Mouse (Mus musculus) E14TG2a.4 (cell line): ENCODE data around the gene Gys1.
"Not testable (repeated sequence)": the region's sequence is repeated elsewhere in the genome, so short reads cannot be mapped to it uniquely, and the experiment has no call there.

Experiments used
- H3K27me3 ChIP-seq: 2 replicates; pipeline ENCODE4 v1.6.1; 2014; ENCODE audit warnings: low read length, control low read depth; ENCODE audit not compliant: insufficient read depth
- H3K36me3 ChIP-seq: 2 replicates; pipeline ENCODE4 v1.6.1; 2014; ENCODE audit warnings: low read length, control low read depth; ENCODE audit not compliant: insufficient read depth
- H3K4me1 ChIP-seq: replicated peaks from 2 replicates; pipeline ENCODE4 v1.6.1; 2014; ENCODE audit warnings: low read depth, low read length, control low read depth
- H3K4me3 ChIP-seq: replicated peaks from 2 replicates; pipeline ENCODE4 v1.5.1; 2014; ENCODE audit warnings: mild to moderate bottlenecking, low read length
- H3K9me3 ChIP-seq: 2 replicates; pipeline ENCODE4 v1.6.1; 2014; ENCODE audit warnings: low read length, control low read depth
- CTCF ChIP-seq: conservative IDR thresholded peaks from 2 replicates; pipeline ENCODE4 v1.5.1; 2014; ENCODE audit warnings: low read length
- NANOG ChIP-seq: IDR thresholded peaks from 2 replicates; pipeline ENCODE4 v1.6.1; 2014; ENCODE audit warnings: borderline replicate concordance, low read length, mixed read lengths
- POU5F1 ChIP-seq: IDR thresholded peaks from 2 replicates; pipeline ENCODE4 v1.6.1; 2014; ENCODE audit warnings: low read length, borderline replicate concordance

Gys1 gene

DNA sequence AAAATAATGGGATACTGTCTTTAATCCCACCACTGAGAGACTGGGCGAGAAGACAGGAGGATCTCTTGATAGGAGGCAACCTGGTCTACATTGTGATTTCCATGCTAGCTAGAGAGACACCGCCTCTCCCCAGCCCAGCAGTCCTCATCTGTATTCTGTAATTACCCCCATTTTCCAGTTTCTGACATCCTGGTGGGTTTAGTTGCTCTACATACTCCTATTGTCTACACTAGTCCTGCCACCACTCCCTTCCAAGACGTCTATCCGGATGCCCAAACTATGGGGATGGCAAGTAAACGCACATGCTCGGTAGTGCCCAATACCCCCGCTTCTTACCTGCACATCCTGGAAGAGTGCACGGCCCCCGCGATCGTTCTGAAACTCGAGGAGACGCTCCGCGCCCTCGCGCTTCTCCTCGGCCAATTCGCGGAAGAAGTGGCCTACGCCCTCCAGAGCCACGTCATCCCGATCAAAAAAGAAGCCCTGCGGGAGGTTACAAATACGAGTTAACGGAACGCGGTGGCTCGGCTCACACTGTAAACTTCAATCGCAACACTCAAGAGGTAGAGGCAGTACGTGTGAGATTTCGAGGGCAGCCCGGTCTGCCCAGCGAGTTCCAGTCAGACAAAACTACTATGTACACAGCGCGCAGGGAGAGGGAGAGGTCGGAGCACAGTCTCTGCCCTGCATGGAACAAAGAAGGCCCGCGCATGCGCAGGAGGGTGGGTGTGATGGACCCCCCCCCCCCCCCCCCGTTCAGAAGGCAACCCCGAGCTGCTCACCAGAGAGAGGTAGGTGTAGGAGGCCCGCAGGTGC, 24.3 kb downstream of the Gys1 start:
- H3K4me3 ChIP-seq = peak overlapping the region; percentile 96
- peaks cover 81% of the 10 kb centered on the region for H3K36me3 ChIP-seq
- no peaks in the 10 kb centered on the region for H3K27me3 ChIP-seq
- no peaks in the 10 kb centered on the region for H3K9me3 ChIP-seq
- TF ChIP-seq CTCF (no peak), NANOG (no peak), POU5F1 (no peak)
- H3K4me1 ChIP-seq = peaks cover 67% of the 10 kb centered on the region

DNA sequence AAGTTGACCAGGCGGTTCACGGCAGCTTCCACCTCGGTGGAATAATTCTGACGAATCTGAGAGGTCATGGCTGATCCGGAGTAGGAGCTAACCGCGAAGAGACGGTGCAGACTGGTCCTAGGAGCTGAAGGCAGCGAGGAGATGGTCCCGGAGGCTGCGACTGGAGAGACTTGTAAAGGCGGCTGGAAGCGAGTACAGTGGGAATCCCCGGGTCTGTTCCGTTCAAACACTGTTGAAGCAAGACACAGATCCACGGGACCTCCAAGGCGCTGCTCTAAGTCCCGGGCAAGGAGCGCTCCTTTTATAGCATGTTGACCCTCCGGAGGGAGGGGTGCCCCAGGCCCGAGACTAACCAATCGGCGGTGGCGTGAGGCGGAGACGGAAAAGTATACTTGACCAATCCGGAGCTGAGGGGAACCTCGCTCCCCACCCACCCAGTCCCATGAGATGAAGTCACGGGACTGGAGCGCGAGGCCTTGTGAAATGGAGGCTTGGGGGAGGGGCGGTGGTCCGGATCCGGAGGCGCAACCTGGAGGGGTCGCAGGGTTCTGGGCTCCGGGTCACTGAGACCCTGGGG, 25.0 kb downstream of the Gys1 start, which contains the start of gene Ftl1:
TSS of gene Ftl1 (minus strand) at position 321 of the 577 bp plus-strand sequence.
- not testable (repeated sequence) for H3K9me3 ChIP-seq, H3K27me3 ChIP-seq
- Histone ChIP-seq H3K4me1 (peaks cover 69% of the 10 kb centered on the region), H3K36me3 (peaks cover 83% of the 10 kb centered on the region), H3K4me3 (peak within 1 kb of the TSS; percentile 96)

- TF ChIP-seq POU5F1 (no peak), NANOG (no peak)
- H3K9me3 ChIP-seq = no peaks in the 10 kb centered on the region
- H3K36me3 ChIP-seq = peaks cover 83% of the 10 kb centered on the region
- peak overlapping the region; percentile 76 for H3K4me3 ChIP-seq
- H3K27me3 ChIP-seq = no peaks in the 10 kb centered on the region
- peaks cover 69% of the 10 kb centered on the region for H3K4me1 ChIP-seq
Observed at GRCm38 (mm10) chr7:45460377-45460776, 25.7 kb downstream of the Gys1 start.

DNA sequence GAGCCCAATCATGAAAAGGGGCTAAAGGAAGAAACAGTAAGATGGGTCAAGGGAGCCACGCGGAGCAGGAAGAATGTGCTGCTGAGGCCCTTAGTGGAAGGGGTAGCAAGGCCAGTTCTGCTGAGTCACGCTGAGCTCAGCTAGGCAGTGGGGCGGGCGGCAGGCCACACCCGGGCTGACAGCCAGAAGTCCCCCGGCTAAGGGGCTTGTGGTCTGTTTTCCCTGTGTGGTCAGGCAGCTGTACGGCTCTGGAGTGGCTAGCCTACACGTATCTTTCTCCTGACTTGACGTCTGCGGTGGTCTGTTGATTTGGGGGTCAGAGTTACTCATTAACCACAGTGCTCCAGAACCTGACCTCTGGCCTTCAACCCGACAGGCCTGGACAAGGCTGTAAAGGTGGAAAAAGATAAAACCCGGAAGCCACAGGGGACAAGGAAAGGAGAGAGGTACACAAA, 26.2 kb downstream of the Gys1 start:
- Histone ChIP-seq H3K4me3 (peak overlapping the region; percentile 76), H3K36me3 (peaks cover 83% of the 10 kb centered on the region), H3K4me1 (peaks cover 67% of the 10 kb centered on the region), H3K27me3 (no peaks in the 10 kb centered on the region), H3K9me3 (no peaks in the 10 kb centered on the region)
- TF ChIP-seq CTCF = no peak
- no peak for TF ChIP-seq POU5F1
- TF ChIP-seq NANOG = no peak

- peaks cover 82% of the 10 kb centered on the region for H3K36me3 ChIP-seq
- H3K4me3 ChIP-seq = peak overlapping the region; percentile 76
- H3K9me3 ChIP-seq = no peaks in the 10 kb centered on the region
- peaks cover 62% of the 10 kb centered on the region for H3K4me1 ChIP-seq
- no peaks in the 10 kb centered on the region for H3K27me3 ChIP-seq
- TF ChIP-seq NANOG (no peak), POU5F1 (no peak), CTCF (no peak)
Observed at GRCm38 (mm10) chr7:45461326-45461725, 26.7 kb downstream of the Gys1 start.

GRCm38 (mm10) chr7:45461781-45462180, 27.1 kb downstream of the Gys1 start:
- peaks cover 79% of the 10 kb centered on the region for H3K36me3 ChIP-seq
- H3K27me3 ChIP-seq = no peaks in the 10 kb centered on the region
- H3K4me3 ChIP-seq = peak overlapping the region; percentile 75
- TF ChIP-seq NANOG (no peak), CTCF (no peak), POU5F1 (no peak)
- H3K9me3 ChIP-seq = no peaks in the 10 kb centered on the region
- H3K4me1 ChIP-seq = peaks cover 58% of the 10 kb centered on the region

GRCm38 (mm10) chr7:45462325-45462724, 27.7 kb downstream of the Gys1 start:
- TF ChIP-seq CTCF (no peak), POU5F1 (no peak), NANOG (no peak)
- H3K9me3 ChIP-seq = no peaks in the 10 kb centered on the region

DNA sequence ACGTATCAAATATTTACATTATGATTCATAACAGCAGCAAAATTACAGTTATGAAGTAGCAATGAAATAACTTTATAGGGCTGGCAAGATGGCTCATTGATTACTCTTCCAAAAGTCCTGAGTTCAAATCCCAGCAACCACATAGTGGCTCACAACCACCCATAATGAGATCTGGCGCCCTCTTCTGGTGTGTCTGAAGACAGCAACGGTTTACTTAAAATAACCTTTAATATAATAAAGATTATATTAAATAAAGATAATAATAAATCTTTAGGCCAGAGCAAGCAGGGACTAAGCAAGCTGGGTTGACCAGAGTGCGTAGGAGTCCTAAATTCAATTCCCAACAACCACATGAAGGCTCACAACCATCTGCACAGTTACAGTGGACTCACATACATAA, 28.2 kb downstream of the Gys1 start:
- not testable (repeated sequence) for H3K9me3 ChIP-seq, H3K27me3 ChIP-seq
- Histone ChIP-seq H3K4me3 (peak overlapping the region; percentile 99), H3K36me3 (peaks cover 68% of the 10 kb centered on the region), H3K4me1 (peaks cover 62% of the 10 kb centered on the region)
- TF ChIP-seq CTCF = peak; percentile 47; the same call in 1 of the 2 replicates

More at GRCm38 (mm10) chr7:45462325-45462724, 27.7 kb downstream of the Gys1 start:
- Histone ChIP-seq H3K27me3 (no peaks in the 10 kb centered on the region), H3K36me3 (peaks cover 74% of the 10 kb centered on the region), H3K4me1 (peaks cover 58% of the 10 kb centered on the region), H3K4me3 (peak overlapping the region; percentile 75)
